Mouse (Mus musculus): ENCODE data around the gene Fgfr2.

DNA sequence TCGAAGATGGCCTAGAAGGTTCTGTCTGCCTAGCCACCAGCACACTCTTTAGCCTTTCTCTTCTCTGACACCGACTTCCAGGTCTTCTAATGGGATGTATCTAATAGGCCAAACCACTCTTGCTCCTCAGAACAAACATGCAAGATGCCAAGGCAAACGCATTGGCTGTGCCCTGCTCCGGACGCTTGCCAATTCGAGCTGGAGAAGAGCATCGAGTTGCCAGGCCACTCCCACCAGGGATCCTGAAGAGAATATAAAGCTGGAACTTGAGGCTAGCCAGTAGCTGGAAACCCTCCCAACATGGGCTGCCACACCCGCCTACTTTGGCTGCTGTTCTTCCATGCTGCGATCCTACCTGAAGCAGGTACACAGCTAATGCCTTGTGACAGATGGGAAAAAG, 1949.0 kb downstream of the Fgfr2 start, which contains the start of gene 5430419D17Rik:
- no peak for TF ChIP-seq CTCF (IDR thresholded peaks at IDR 0.05; ENCODE audit: low read depth)
- no peak for TF ChIP-seq EP300 (IDR thresholded peaks at IDR 0.05; ENCODE audit: low read depth)

All from liver, postnatal 0 days (tissue).